Mouse (Mus musculus) cortical plate, adult 2 months (tissue): Measurements from ENCODE around the gene Foxn3. TPM values are rescaled to one million over a fixed set of nuclear protein-coding genes. Genes with fewer than 3 reads are reported as not detected.
A peak's percentile ranks its signal among the peaks of the same experiment; 100 is the strongest.

Experiments
- H3K27ac ChIP-seq: fragments of 200-500 bp; 2 replicates; pipeline ENCODE4 v1.5.1; 2012; ENCODE audit warnings: low read length, control low read depth, inconsistent platforms; ENCODE audit not compliant: insufficient read depth
- H3K4me1 ChIP-seq: fragments of 200-500 bp; 2 replicates; pipeline ENCODE4 v1.6.1; 2011; ENCODE audit warnings: low read length; ENCODE audit not compliant: control insufficient read depth, insufficient read depth
- H3K4me3 ChIP-seq: fragments of 200-500 bp; 2 replicates; pipeline ENCODE4 v1.5.1; 2011; ENCODE audit warnings: mild to moderate bottlenecking, low read length, control low read depth; ENCODE audit not compliant: insufficient read depth
- CTCF ChIP-seq: fragments of 200-500 bp; IDR thresholded peaks from 2 replicates; pipeline ENCODE4 v1.5.1; 2011; ENCODE audit warnings: mild to moderate bottlenecking, control low read depth, low read length; ENCODE audit not compliant: insufficient read depth; ENCODE audit errors: extremely low read depth
- POLR2A ChIP-seq: fragments of 200-500 bp; IDR thresholded peaks from 2 replicates; pipeline ENCODE4 v1.6.1; 2011; ENCODE audit warnings: mild to moderate bottlenecking, low read length, control low read depth; ENCODE audit not compliant: insufficient read depth; ENCODE audit errors: extremely low read depth
- polyA plus RNA-seq: library from polyadenylated mRNA; depleted of rRNA; stranded (reverse); fragments of >200 nt; gene quantifications from 2 replicates; pipeline ENCODE4 v1.2.3, GENCODE M21; 2012; rRNA removed

Foxn3 gene
- 23.6 and 24.9 TPM in 2 replicates for polyA plus RNA-seq

DNA sequence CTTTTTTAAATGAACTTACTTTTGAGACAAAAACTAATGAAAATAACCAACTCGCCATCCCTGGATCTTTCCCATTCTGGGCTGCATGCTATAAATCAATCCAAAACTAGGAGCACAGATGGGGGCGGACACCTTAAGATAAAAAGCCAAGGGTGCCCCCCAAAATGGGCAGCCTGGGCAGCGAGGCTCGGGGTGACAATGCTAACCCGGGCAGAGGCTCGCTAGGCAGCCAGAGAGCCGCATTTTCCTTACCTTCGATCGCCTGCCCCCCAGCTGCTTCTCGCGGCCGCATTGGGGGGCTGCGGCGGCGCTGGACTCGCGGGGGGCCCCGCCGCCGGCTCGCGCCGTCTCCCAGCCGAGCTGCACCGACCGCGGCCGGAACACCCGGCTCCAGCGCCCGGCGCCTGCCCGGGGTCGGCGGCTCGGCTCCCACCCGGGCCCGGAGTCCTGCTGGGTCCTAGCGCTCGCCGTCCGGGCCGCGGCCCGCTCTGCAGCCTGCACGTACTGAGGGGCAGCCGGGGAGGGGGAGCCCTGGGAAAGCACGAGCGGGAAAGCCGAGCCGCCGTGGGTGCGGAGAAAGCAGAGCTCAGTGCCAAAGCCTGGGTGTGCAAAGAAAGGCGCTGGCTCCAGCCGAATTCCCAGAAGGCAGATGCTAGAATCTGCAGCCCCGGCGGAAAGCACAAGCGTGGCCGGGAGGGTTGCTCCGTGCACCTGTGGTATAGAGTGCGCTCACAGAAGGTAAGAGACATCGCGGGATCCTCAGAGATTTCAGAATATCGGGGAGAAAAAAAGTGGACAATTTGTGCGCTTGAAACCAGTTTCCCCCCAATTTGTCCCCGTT is at the start of gene Foxn3:
TSS of gene Foxn3 (minus strand) at position 364 of the 841 bp plus-strand sequence.
- H3K27ac ChIP-seq, result peak within 1 kb of the TSS; percentile 85; the same call in 1 of the 2 replicates
- peak within 1 kb of the TSS; percentile 75 for H3K4me3 ChIP-seq
- peaks cover 3% of the 10 kb centered on the region; the same call in 1 of the 2 replicates for H3K4me1 ChIP-seq
- no peak for TF ChIP-seq CTCF
- TF ChIP-seq POLR2A, result no peak

- no peak overlapping the region for H3K27ac ChIP-seq
- TF ChIP-seq POLR2A (no peak), CTCF (no peak)
- no peak overlapping the region for H3K4me3 ChIP-seq
- no peaks in the 10 kb centered on the region; the same call in 1 of the 2 replicates for H3K4me1 ChIP-seq
These were observed 48.9 kb upstream of the Foxn3 start for GRCm38 (mm10) chr12:99612181-99612871.

DNA sequence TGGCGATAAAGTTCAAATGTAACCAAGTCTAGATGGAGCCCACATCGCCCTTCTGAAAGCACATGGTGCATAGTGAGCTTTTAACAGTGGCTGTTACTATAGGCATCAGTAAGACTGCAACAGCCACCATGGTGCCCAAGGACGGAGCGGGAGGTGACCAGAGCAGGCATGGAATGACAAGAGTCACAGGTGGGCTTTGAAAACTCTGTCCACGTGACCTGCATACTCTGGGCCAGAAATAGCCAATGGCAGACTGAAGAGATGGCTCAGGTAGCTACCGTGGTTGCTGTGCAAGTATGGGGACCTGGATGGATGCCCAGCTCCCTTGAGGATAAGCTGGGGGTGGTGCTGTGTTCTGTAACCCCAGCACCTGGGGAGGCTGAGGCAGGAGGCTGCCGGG is 47.5 kb upstream of the Foxn3 start:
- TF ChIP-seq CTCF (no peak), POLR2A (no peak)
- Histone ChIP-seq H3K4me1 (no peaks in the 10 kb centered on the region; the same call in 1 of the 2 replicates), H3K27ac (no peak overlapping the region), H3K4me3 (no peak overlapping the region)

DNA sequence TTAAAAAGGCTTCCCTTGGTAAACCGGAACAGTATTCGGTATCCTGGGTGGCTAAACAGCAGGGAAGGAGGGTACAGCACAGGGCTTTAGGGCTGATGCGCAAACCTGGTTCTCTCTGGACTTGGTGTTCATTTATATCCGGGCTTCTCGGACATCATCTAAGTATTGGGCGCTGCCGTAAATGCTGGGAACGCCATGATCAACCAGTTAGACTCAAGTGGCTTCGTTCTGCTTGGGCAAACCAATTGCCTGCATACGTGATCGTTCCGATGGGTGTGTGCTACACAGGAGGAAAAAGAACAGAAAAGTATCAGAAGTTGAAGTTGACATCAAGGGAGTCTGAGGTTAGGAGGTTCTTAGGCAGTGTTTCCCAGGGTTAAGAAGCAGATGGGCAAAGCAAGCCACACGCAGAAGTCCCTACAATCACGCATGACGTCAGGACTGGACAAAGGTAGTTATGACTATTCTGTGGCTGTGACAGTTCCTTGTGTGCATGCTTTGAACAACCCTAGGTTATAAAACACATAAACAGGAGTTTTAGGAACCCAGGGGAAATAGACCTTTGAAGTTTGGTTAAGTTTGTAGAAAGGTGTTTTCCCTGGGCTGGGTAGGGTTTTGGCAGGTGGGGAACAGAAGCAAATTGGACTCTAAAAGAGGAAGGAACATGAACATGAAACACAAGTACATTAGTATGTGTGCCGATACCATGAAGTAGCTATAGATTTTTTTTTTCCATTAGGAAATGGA is 46.9 kb upstream of the Foxn3 start:
- TF ChIP-seq CTCF (no peak), POLR2A (no peak)
- H3K4me1 ChIP-seq, result no peaks in the 10 kb centered on the region; the same call in 1 of the 2 replicates
- H3K27ac ChIP-seq, result no peak overlapping the region
- H3K4me3 ChIP-seq, result no peak overlapping the region

- TF ChIP-seq POLR2A (no peak), CTCF (no peak)
- Histone ChIP-seq H3K4me3 (no peak overlapping the region), H3K27ac (no peak overlapping the region), H3K4me1 (no peaks in the 10 kb centered on the region; the same call in 1 of the 2 replicates)
These were observed 46.3 kb upstream of the Foxn3 start for GRCm38 (mm10) chr12:99609643-99610042.

GRCm38 (mm10) chr12:99608279-99608955 is 45.0 kb upstream of the Foxn3 start:
- H3K4me3 ChIP-seq, result no peak overlapping the region
- TF ChIP-seq POLR2A, result no peak
- no peak for TF ChIP-seq CTCF
- no peaks in the 10 kb centered on the region; the same call in 1 of the 2 replicates for H3K4me1 ChIP-seq
- no peak overlapping the region for H3K27ac ChIP-seq

- H3K4me1 ChIP-seq, result no peaks in the 10 kb centered on the region; the same call in 1 of the 2 replicates
- TF ChIP-seq POLR2A (no peak), CTCF (no peak)
- no peak overlapping the region for H3K4me3 ChIP-seq
- no peak overlapping the region for H3K27ac ChIP-seq
These were observed 40.0 kb upstream of the Foxn3 start for GRCm38 (mm10) chr12:99603381-99603780.

DNA sequence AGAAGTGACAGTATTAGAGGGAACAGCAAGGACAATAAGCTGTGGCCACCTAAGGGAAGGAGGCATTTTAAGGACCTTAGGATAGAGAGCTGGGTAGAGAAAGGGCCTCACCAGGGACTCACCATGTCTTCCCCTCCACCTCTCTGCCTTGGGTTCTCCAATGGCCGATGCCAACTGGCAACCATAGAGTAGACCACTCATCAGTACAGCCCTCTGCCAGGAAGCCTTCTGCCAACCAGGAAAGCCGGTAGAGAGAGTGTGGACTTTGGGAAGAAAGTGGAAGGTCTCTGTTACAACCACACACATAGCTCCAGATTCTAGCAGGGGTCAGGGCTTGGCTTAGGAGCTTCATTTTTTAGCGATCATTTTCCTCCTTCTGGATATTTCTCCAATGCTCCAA is 38.5 kb upstream of the Foxn3 start:
- no peak for TF ChIP-seq POLR2A
- TF ChIP-seq CTCF, result no peak
- no peak overlapping the region for H3K27ac ChIP-seq
- no peaks in the 10 kb centered on the region; the same call in 1 of the 2 replicates for H3K4me1 ChIP-seq
- no peak overlapping the region for H3K4me3 ChIP-seq
